Mouse (Mus musculus) bone marrow, adult 2 months (tissue): Measurements from ENCODE around the gene Commd7.

ENCODE experiments used
- CTCF ChIP-seq: fragments of 200-500 bp; IDR thresholded peaks from 2 replicates; pipeline ENCODE4 v1.5.1; 2011; ENCODE audit warnings: low read length, control low read depth; ENCODE audit not compliant: control insufficient read depth, insufficient read depth
- POLR2A ChIP-seq: fragments of 200-500 bp; IDR thresholded peaks from 2 replicates; pipeline ENCODE4 v1.6.1; 2011; ENCODE audit warnings: low read depth, mild to moderate bottlenecking, control low read depth, low read length, borderline replicate concordance; ENCODE audit not compliant: control insufficient read depth

- TF ChIP-seq CTCF: no peak
- no peak for TF ChIP-seq POLR2A
Measured at GRCm38 (mm10) chr2:153676944-153677343, 44.4 kb upstream of the Commd7 start.
